Mouse (Mus musculus) cerebellum, adult (tissue): Measurements from ENCODE around the gene Irak4.

Source experiments
- ATAC-seq: cut with Nextera tagmentation; 2 replicates; pipeline ENCODE4 v1.9.2; 2017; ENCODE audit warnings: mild to moderate bottlenecking, moderate library complexity, mixed read lengths; ENCODE audit not compliant: insufficient number of reproducible peaks, low FRiP score, low TSS enrichment

The Irak4 gene

GRCm38 (mm10) chr15:94558895-94559656, 15.6 kb downstream of the Irak4 start:
- no peak for ATAC-seq

- ATAC-seq = no peak
Observed at GRCm38 (mm10) chr15:94564909-94565308, 21.5 kb downstream of the Irak4 start.

- ATAC-seq = no peak
Observed at GRCm38 (mm10) chr15:94565854-94566253, 22.4 kb downstream of the Irak4 start.

GRCm38 (mm10) chr15:94568496-94569182, 25.2 kb downstream of the Irak4 start:
- ATAC-seq = no peak

- ATAC-seq = no peak
Observed at GRCm38 (mm10) chr15:94571501-94571900, 28.1 kb downstream of the Irak4 start.

- ATAC-seq = no peak
Observed at GRCm38 (mm10) chr15:94572746-94573145, 29.3 kb downstream of the Irak4 start.

- ATAC-seq = no peak
Observed at GRCm38 (mm10) chr15:94574566-94575268, 31.3 kb downstream of the Irak4 start.

GRCm38 (mm10) chr15:94582000-94582593, 38.7 kb downstream of the Irak4 start:
- no peak for ATAC-seq

- no peak for ATAC-seq
Observed at GRCm38 (mm10) chr15:94583153-94583552, 39.7 kb downstream of the Irak4 start.

- no peak for ATAC-seq
Observed at GRCm38 (mm10) chr15:94584738-94585137, 41.3 kb downstream of the Irak4 start.

GRCm38 (mm10) chr15:94587826-94588715, 44.6 kb downstream of the Irak4 start:
- ATAC-seq = no peak

- ATAC-seq = peak; percentile 97
Observed at GRCm38 (mm10) chr15:94589219-94590075, 46.0 kb downstream of the Irak4 start, which contains the start of gene Twf1. Gene Twf1, minus strand, starts transcription at chr15:94589889.

GRCm38 (mm10) chr15:94590083-94590482, 46.6 kb downstream of the Irak4 start:
- no peak for ATAC-seq

GRCm38 (mm10) chr15:94591356-94591755, 47.9 kb downstream of the Irak4 start:
- no peak for ATAC-seq

- ATAC-seq = no peak
Observed at GRCm38 (mm10) chr15:94593586-94593985, 50.1 kb downstream of the Irak4 start.

- no peak for ATAC-seq
Observed at GRCm38 (mm10) chr15:94600145-94600707, 56.8 kb downstream of the Irak4 start.

GRCm38 (mm10) chr15:94601339-94601738, 57.9 kb downstream of the Irak4 start:
- peak; percentile 64 for ATAC-seq

- ATAC-seq = no peak
Observed at GRCm38 (mm10) chr15:94602441-94602840, 59.0 kb downstream of the Irak4 start.
